Mouse (Mus musculus) stomach, embryonic 14.5 days (tissue): ENCODE measurements around the gene Ptges. TPM values are rescaled to one million over a fixed set of nuclear protein-coding genes. Genes with fewer than 3 reads are reported as not detected.

Experiments used
- ATAC-seq: fragments of 200-750 bp; cut with Nextera tagmentation; 2 replicates; pipeline ENCODE4 v1.8.0; 2017; ENCODE audit warnings: low read depth, moderate TSS enrichment; ENCODE audit not compliant: insufficient number of reproducible peaks, insufficient read depth, low FRiP score
- H3K27ac ChIP-seq: fragments of 300-500 bp; sonication (generic); 2 replicates; pipeline ENCODE4 v1.5.1; 2014; ENCODE audit warnings: mild to moderate bottlenecking, low read length, moderate library complexity, mixed read lengths
- H3K27me3 ChIP-seq: fragments of 300-500 bp; sonication (generic); 2 replicates; pipeline ENCODE4 v1.6.1; 2014; ENCODE audit warnings: low read length, control low read depth, mixed read lengths; ENCODE audit not compliant: control insufficient read depth, insufficient read depth
- H3K36me3 ChIP-seq: fragments of 300-500 bp; sonication (generic); 2 replicates; pipeline ENCODE4 v1.6.1; 2014; ENCODE audit warnings: mild to moderate bottlenecking, control low read depth, low read length, moderate library complexity, mixed read lengths; ENCODE audit not compliant: control insufficient read depth, insufficient read depth
- H3K4me1 ChIP-seq: fragments of 300-500 bp; sonication (generic); 2 replicates; pipeline ENCODE4 v1.6.1; 2014; ENCODE audit warnings: low read length, control low read depth, mixed read lengths; ENCODE audit not compliant: control insufficient read depth, insufficient read depth
- H3K4me2 ChIP-seq: fragments of 300-500 bp; sonication (generic); replicated peaks from 2 replicates; pipeline ENCODE4 v1.6.1; 2014; ENCODE audit warnings: low read depth, low read length, control low read depth
- H3K4me3 ChIP-seq: fragments of 300-500 bp; sonication (generic); 2 replicates; pipeline ENCODE4 v1.5.1; 2014; ENCODE audit warnings: low read depth, low read length, control low read depth
- H3K9ac ChIP-seq: fragments of 300-500 bp; sonication (generic); replicated peaks from 2 replicates; pipeline ENCODE4 v1.6.1; 2014; ENCODE audit warnings: low read depth, mild to moderate bottlenecking, control low read depth, low read length, moderate library complexity, mixed read lengths
- H3K9me3 ChIP-seq: fragments of 300-500 bp; sonication (generic); 2 replicates; pipeline ENCODE4 v1.6.1; 2016; ENCODE audit warnings: low read depth, low read length, control low read depth; ENCODE audit not compliant: control insufficient read depth
- WGBS: fragments of 180-500 bp; shearing (Covaris S2); extraction: QIAGEN DNeasy Blood & Tissue Kit; methylation state at CpG from one replicate; pipeline ENCODE4 v1.1.7; 2014; 5-methylcytosine and 5-hydroxymethylcytosine counted together
- polyA plus RNA-seq: library from polyadenylated mRNA; unstranded; fragments of >200 nt; fragmentation: Nextera tagmentation; extraction: Ambion mirVana; gene quantifications from 2 replicates; pipeline ENCODE4 v1.2.1, GENCODE M21; 2014

Gene Ptges
- polyA plus RNA-seq, 1 experiment from 2014 or later, result 6.5 TPM

GRCm38 (mm10) chr2:30864968-30865381 lies 64.7 kb downstream of the Ptges start:
- H3K36me3 ChIP-seq, result no peaks in the 10 kb centered on the region
- 2% methylated on average over 35 of the region's 35 CpGs for WGBS
- H3K27me3 ChIP-seq, result no peaks in the 10 kb centered on the region
- H3K4me2 ChIP-seq, result peak overlapping the region; percentile 63
- H3K9ac ChIP-seq, result peak overlapping the region; percentile 25; the same call in 1 of the 2 replicates
- H3K4me3 ChIP-seq, result peak overlapping the region; percentile 29
- H3K27ac ChIP-seq, result no peak overlapping the region
- H3K9me3 ChIP-seq, result no peaks in the 10 kb centered on the region
- H3K4me1 ChIP-seq, result peaks cover 6% of the 10 kb centered on the region; the same call in 1 of the 2 replicates
- ATAC-seq, result no peak

GRCm38 (mm10) chr2:30863574-30863973 lies 66.1 kb downstream of the Ptges start:
- H3K4me2 ChIP-seq, result no peak overlapping the region
- H3K9ac ChIP-seq, result no peak overlapping the region
- H3K27ac ChIP-seq, result no peak overlapping the region
- H3K27me3 ChIP-seq, result no peaks in the 10 kb centered on the region
- ATAC-seq, result no peak
- no peaks in the 10 kb centered on the region for H3K36me3 ChIP-seq
- no peak overlapping the region for H3K4me3 ChIP-seq
- no peaks in the 10 kb centered on the region for H3K9me3 ChIP-seq
- 64% methylated on average over 9 of the region's 9 CpGs for WGBS
- H3K4me1 ChIP-seq, result peaks cover 6% of the 10 kb centered on the region; the same call in 1 of the 2 replicates

- no peak overlapping the region for H3K4me2 ChIP-seq
- H3K27ac ChIP-seq, result no peak overlapping the region
- no peak for ATAC-seq
- no peaks in the 10 kb centered on the region for H3K27me3 ChIP-seq
- H3K4me1 ChIP-seq, result peaks cover 6% of the 10 kb centered on the region; the same call in 1 of the 2 replicates
- 73% methylated on average over 4 of the region's 4 CpGs for WGBS
- H3K36me3 ChIP-seq, result no peaks in the 10 kb centered on the region
- no peaks in the 10 kb centered on the region for H3K9me3 ChIP-seq
- no peak overlapping the region for H3K9ac ChIP-seq
- no peak overlapping the region for H3K4me3 ChIP-seq
Measured at GRCm38 (mm10) chr2:30862081-30862480, 67.6 kb downstream of the Ptges start.

- Histone ChIP-seq H3K9me3 (no peaks in the 10 kb centered on the region), H3K4me3 (no peak overlapping the region), H3K36me3 (no peaks in the 10 kb centered on the region), H3K27me3 (no peaks in the 10 kb centered on the region), H3K27ac (no peak overlapping the region), H3K4me2 (no peak overlapping the region), H3K9ac (no peak overlapping the region), H3K4me1 (peaks cover 3% of the 10 kb centered on the region; the same call in 1 of the 2 replicates)
- 79% methylated on average over 5 of the region's 5 CpGs for WGBS
- ATAC-seq, result no peak
Measured at GRCm38 (mm10) chr2:30859782-30860181, 69.9 kb downstream of the Ptges start.

- Histone ChIP-seq H3K4me2 (no peak overlapping the region), H3K4me3 (no peak overlapping the region), H3K36me3 (no peaks in the 10 kb centered on the region), H3K4me1 (peaks cover 13% of the 10 kb centered on the region), H3K9me3 (no peaks in the 10 kb centered on the region), H3K27ac (no peak overlapping the region), H3K27me3 (no peaks in the 10 kb centered on the region), H3K9ac (no peak overlapping the region)
- ATAC-seq, result no peak
- WGBS, result 84% methylated on average over 6 of the region's 6 CpGs
Measured at GRCm38 (mm10) chr2:30857076-30857475, 72.6 kb downstream of the Ptges start.

GRCm38 (mm10) chr2:30852771-30853313 lies 76.8 kb downstream of the Ptges start:
- Histone ChIP-seq H3K27me3 (no peaks in the 10 kb centered on the region), H3K4me3 (no peak overlapping the region), H3K9me3 (no peaks in the 10 kb centered on the region), H3K36me3 (no peaks in the 10 kb centered on the region), H3K4me1 (peaks cover 13% of the 10 kb centered on the region), H3K27ac (no peak overlapping the region), H3K4me2 (0 out of 2 replicates have a peak overlapping the region, but pooled peaks have one; percentile 12), H3K9ac (no peak overlapping the region)
- no peak for ATAC-seq
- 18% methylated on average over 20 of the region's 20 CpGs for WGBS

- Histone ChIP-seq H3K4me1 (peaks cover 22% of the 10 kb centered on the region), H3K4me2 (no peak overlapping the region), H3K27me3 (peaks cover 5% of the 10 kb centered on the region; the same call in 1 of the 2 replicates), H3K27ac (no peak overlapping the region), H3K9me3 (no peaks in the 10 kb centered on the region), H3K4me3 (no peak overlapping the region), H3K36me3 (no peaks in the 10 kb centered on the region), H3K9ac (no peak overlapping the region)
- 13% methylated on average over 5 of the region's 6 CpGs for WGBS
- no peak for ATAC-seq
Measured at GRCm38 (mm10) chr2:30850581-30850980, 79.1 kb downstream of the Ptges start.

- no peak overlapping the region for H3K27ac ChIP-seq
- WGBS, result 61% methylated on average over 8 of the region's 8 CpGs
- H3K4me1 ChIP-seq, result peaks cover 25% of the 10 kb centered on the region
- no peak overlapping the region for H3K9ac ChIP-seq
- H3K4me2 ChIP-seq, result no peak overlapping the region
- ATAC-seq, result no peak
- H3K36me3 ChIP-seq, result no peaks in the 10 kb centered on the region
- H3K9me3 ChIP-seq, result no peaks in the 10 kb centered on the region
- H3K27me3 ChIP-seq, result peaks cover 8% of the 10 kb centered on the region; the same call in 1 of the 2 replicates
- H3K4me3 ChIP-seq, result no peak overlapping the region
Measured at GRCm38 (mm10) chr2:30848184-30848583, 81.5 kb downstream of the Ptges start.

GRCm38 (mm10) chr2:30846723-30847122 lies 82.9 kb downstream of the Ptges start:
- no peak overlapping the region for H3K4me3 ChIP-seq
- H3K4me2 ChIP-seq, result no peak overlapping the region; the same call in 1 of the 2 replicates
- H3K36me3 ChIP-seq, result no peaks in the 10 kb centered on the region
- no peaks in the 10 kb centered on the region for H3K9me3 ChIP-seq
- H3K27me3 ChIP-seq, result peaks cover 8% of the 10 kb centered on the region; the same call in 1 of the 2 replicates
- WGBS, result 22% methylated on average over 6 of the region's 6 CpGs
- no peak overlapping the region for H3K27ac ChIP-seq
- no peak for ATAC-seq
- H3K4me1 ChIP-seq, result peaks cover 13% of the 10 kb centered on the region
- no peak overlapping the region for H3K9ac ChIP-seq
